Mouse (Mus musculus) embryonic stem cell, embryonic (primary cell): Measurements from ENCODE around the gene Plekha7.

ENCODE experiments used
- CTCF ChIA-PET, 4 experiments: fragments of 300-600 bp in 2 of 4; fragments of 350-600 bp in 2 of 4; sonication (Branson Sonifier 250); formaldehyde crosslinking; loops; one replicate each; lab custom pipeline; 2022; ENCODE audit warnings: inconsistent platforms in 2 of 4; lab: Charles Lee
- POLR2A ChIA-PET, 4 experiments: fragments of 300-600 bp in 2 of 4; fragments of 350-600 bp in 2 of 4; sonication (Branson Sonifier 250); formaldehyde crosslinking; loops; one replicate each; lab custom pipeline; 2022; ENCODE audit warnings: antibody characterized with exemption in 4 of 4, inconsistent platforms in 1 of 4; lab: Charles Lee

Plekha7 gene

GRCm38 (mm10) chr7:116246696-116247376 is 61.3 kb downstream of the Plekha7 start:
- POLR2A ChIA-PET, result interaction anchor here in 3 of 4 experiments (0.6 to 1.3 kb wide), 6 partner anchors 14 to 63 kb away, joined by 3 to 4 read pairs (median 3); no protein-coding TSS in a partner anchor
- CTCF ChIA-PET, result interaction anchor here (0.6 to 1.4 kb wide), 5 partner anchors 11 to 384 kb away, joined by 3 to 5 read pairs (median 4); no protein-coding TSS in a partner anchor

GRCm38 (mm10) chr7:116245815-116246695 is 62.1 kb downstream of the Plekha7 start:
- ChIA-PET POLR2A (interaction anchor here in 1 of 4 experiments (1.7 kb wide), 1 partner anchor 90 kb away, joined by 4 read pairs; no protein-coding TSS in a partner anchor), CTCF (interaction anchor here in 3 of 4 experiments (0.6 to 1.6 kb wide), 5 partner anchors 11 to 108 kb away, joined by 3 to 6 read pairs (median 4); no protein-coding TSS in a partner anchor)

- CTCF ChIA-PET, result interaction anchor here (0.6 to 2.6 kb wide), 47 partner anchors 8 to 1203 kb away, joined by 3 to 14 read pairs (median 4); partner anchors contain the start of gene Plekha7 (in 1 of the 4)
- POLR2A ChIA-PET, result interaction anchor here in 2 of 4 experiments (0.8 to 4.4 kb wide), 22 partner anchors 8 to 88 kb away, joined by 3 to 16 read pairs (median 4); partner anchors contain the start of gene Plekha7 (in 1 of the 2)
Observed at GRCm38 (mm10) chr7:116244302-116245165, 63.6 kb downstream of the Plekha7 start.

- ChIA-PET CTCF (interaction anchor here (0.7 to 2.6 kb wide), 14 partner anchors 10 to 117 kb away, joined by 3 to 14 read pairs (median 4); partner anchors contain the start of gene Plekha7 (in 1 of the 4)), POLR2A (interaction anchor here in 3 of 4 experiments (0.6 to 5.7 kb wide), 17 partner anchors 9 to 348 kb away, joined by 3 to 42 read pairs (median 4); partner anchors contain the start of gene Plekha7 (in 1 of the 3))
Observed at GRCm38 (mm10) chr7:116242810-116243209, 65.4 kb downstream of the Plekha7 start.

- CTCF ChIA-PET, result interaction anchor here in 2 of 4 experiments (0.9 to 2.2 kb wide), 4 partner anchors 17 to 85 kb away, joined by 3 to 7 read pairs (median 3); no protein-coding TSS in a partner anchor
- POLR2A ChIA-PET, result interaction anchor here in 3 of 4 experiments (0.5 to 5.7 kb wide), 21 partner anchors 8 to 850 kb away, joined by 3 to 42 read pairs (median 4); partner anchors contain the start of gene Plekha7 (in 2 of the 3)
Observed at GRCm38 (mm10) chr7:116241601-116242000, 66.6 kb downstream of the Plekha7 start.

GRCm38 (mm10) chr7:116240791-116241474 is 67.2 kb downstream of the Plekha7 start:
- POLR2A ChIA-PET, result interaction anchor here in 3 of 4 experiments (0.5 to 5.7 kb wide), 21 partner anchors 9 to 850 kb away, joined by 3 to 42 read pairs (median 4); partner anchors contain the start of gene Plekha7 (in 2 of the 3)

GRCm38 (mm10) chr7:116240353-116240752 is 67.8 kb downstream of the Plekha7 start:
- POLR2A ChIA-PET, result interaction anchor here in 2 of 4 experiments (0.8 to 5.7 kb wide), 7 partner anchors 10 to 92 kb away, joined by 3 to 42 read pairs (median 10); partner anchors contain the start of gene Plekha7 (in 1 of the 2)
- CTCF ChIA-PET, result no interaction called here

More at GRCm38 (mm10) chr7:116240791-116241474, 67.2 kb downstream of the Plekha7 start:
- CTCF ChIA-PET, result interaction anchor here in 3 of 4 experiments (0.7 to 2.2 kb wide), 4 partner anchors 22 to 91 kb away, joined by 3 to 7 read pairs (median 3); no protein-coding TSS in a partner anchor

GRCm38 (mm10) chr7:116238320-116238719 is 69.9 kb downstream of the Plekha7 start:
- CTCF ChIA-PET, result interaction anchor here in 3 of 4 experiments (0.9 to 1.3 kb wide), 5 partner anchors 19 to 125 kb away, joined by 3 to 4 read pairs (median 3); no protein-coding TSS in a partner anchor
- POLR2A ChIA-PET, result interaction anchor here in 3 of 4 experiments (0.6 to 5.7 kb wide), 11 partner anchors 11 to 71 kb away, joined by 3 to 42 read pairs (median 4); no protein-coding TSS in a partner anchor

- ChIA-PET POLR2A (interaction anchor here in 2 of 4 experiments (0.6 to 5.7 kb wide), 18 partner anchors 10 to 100 kb away, joined by 3 to 42 read pairs (median 4); partner anchors contain the start of gene Plekha7 (in 1 of the 2)), CTCF (interaction anchor here in 3 of 4 experiments (0.6 to 1.3 kb wide), 6 partner anchors 24 to 371 kb away, joined by 3 to 13 read pairs (median 3); no protein-coding TSS in a partner anchor)
Observed at GRCm38 (mm10) chr7:116237157-116237981, 70.8 kb downstream of the Plekha7 start.

GRCm38 (mm10) chr7:116236608-116237007 is 71.6 kb downstream of the Plekha7 start:
- ChIA-PET POLR2A (interaction anchor here in 2 of 4 experiments (0.6 to 3.1 kb wide), 10 partner anchors 10 to 100 kb away, joined by 3 to 11 read pairs (median 4); partner anchors contain the start of gene Plekha7 (in 1 of the 2)), CTCF (interaction anchor here in 2 of 4 experiments (0.5 to 0.7 kb wide), 2 partner anchors 27 to 70 kb away, joined by 3 to 4 read pairs; no protein-coding TSS in a partner anchor)

- CTCF ChIA-PET, result interaction anchor here in 3 of 4 experiments (0.5 to 1.7 kb wide), 3 partner anchors 10 to 374 kb away, joined by 4 to 6 read pairs (median 6); no protein-coding TSS in a partner anchor
- POLR2A ChIA-PET, result interaction anchor here in 3 of 4 experiments (0.6 to 1.3 kb wide), 7 partner anchors 10 to 147 kb away, joined by 3 to 4 read pairs (median 3); no protein-coding TSS in a partner anchor
Observed at GRCm38 (mm10) chr7:116234287-116234806, 73.8 kb downstream of the Plekha7 start.

- POLR2A ChIA-PET, result interaction anchor here (0.5 to 2.8 kb wide), 16 partner anchors 9 to 294 kb away, joined by 3 to 10 read pairs (median 4); partner anchors contain the start of genes Plekha7 (in 1 of the 4) and Rps13 (in 1 of the 4)
- CTCF ChIA-PET, result interaction anchor here in 3 of 4 experiments (0.6 to 1.2 kb wide), 5 partner anchors 13 to 117 kb away, joined by 3 to 8 read pairs (median 4); no protein-coding TSS in a partner anchor
Observed at GRCm38 (mm10) chr7:116230811-116231609, 77.2 kb downstream of the Plekha7 start.

- POLR2A ChIA-PET, result interaction anchor here in 2 of 4 experiments (0.7 to 7.1 kb wide), 7 partner anchors 9 to 71 kb away, joined by 3 to 42 read pairs (median 4); no protein-coding TSS in a partner anchor
- CTCF ChIA-PET, result no interaction called here
Observed at GRCm38 (mm10) chr7:116226877-116227282, 81.3 kb downstream of the Plekha7 start.
